Mouse (Mus musculus): ENCODE measurements around the gene Fgfr2. TPM values are rescaled to one million over a fixed set of nuclear protein-coding genes. Genes with fewer than 3 reads are reported as not detected.
A peak's percentile ranks its signal among the peaks of the same experiment; 100 is the strongest.

Fgfr2 gene
- total RNA-seq, 2 experiments from 2014 or later: not detected

GRCm38 (mm10) chr7:132267721-132268498, 855.2 kb downstream of the Fgfr2 start:
- ATAC-seq (replicated peaks; ENCODE audit: poor library complexity): no peak

GRCm38 (mm10) chr7:132264763-132265162, 858.4 kb downstream of the Fgfr2 start:
- no peak for ATAC-seq (replicated peaks; ENCODE audit: poor library complexity)

- no peak for ATAC-seq (replicated peaks; ENCODE audit: poor library complexity)
Measured at GRCm38 (mm10) chr7:132263186-132263585, 860.0 kb downstream of the Fgfr2 start.

- ATAC-seq (replicated peaks; ENCODE audit: poor library complexity): peak; percentile 54
Measured at GRCm38 (mm10) chr7:132262696-132263095, 860.5 kb downstream of the Fgfr2 start.

GRCm38 (mm10) chr7:132261885-132262284, 861.3 kb downstream of the Fgfr2 start:
- ATAC-seq (replicated peaks; ENCODE audit: poor library complexity): peak; percentile 88

- no peak for ATAC-seq (replicated peaks; ENCODE audit: poor library complexity)
Measured at GRCm38 (mm10) chr7:132260632-132261031, 862.5 kb downstream of the Fgfr2 start.

GRCm38 (mm10) chr7:132258817-132259216, 864.3 kb downstream of the Fgfr2 start:
- no peak for ATAC-seq (replicated peaks; ENCODE audit: poor library complexity)

- no peak for ATAC-seq (replicated peaks; ENCODE audit: poor library complexity)
Measured at GRCm38 (mm10) chr7:132258216-132258615, 864.9 kb downstream of the Fgfr2 start.

GRCm38 (mm10) chr7:132253513-132253912, 869.6 kb downstream of the Fgfr2 start:
- ATAC-seq (replicated peaks; ENCODE audit: poor library complexity): no peak

GRCm38 (mm10) chr7:132253078-132253477, 870.1 kb downstream of the Fgfr2 start:
- ATAC-seq (replicated peaks; ENCODE audit: poor library complexity): no peak

GRCm38 (mm10) chr7:132249563-132250119, 873.5 kb downstream of the Fgfr2 start:
- ATAC-seq (replicated peaks; ENCODE audit: poor library complexity): no peak

- no peak for ATAC-seq (replicated peaks; ENCODE audit: poor library complexity)
Measured at GRCm38 (mm10) chr7:132247567-132247966, 875.6 kb downstream of the Fgfr2 start.

- ATAC-seq (replicated peaks; ENCODE audit: poor library complexity): no peak
Measured at GRCm38 (mm10) chr7:132247091-132247490, 876.1 kb downstream of the Fgfr2 start.

GRCm38 (mm10) chr7:132245730-132246129, 877.4 kb downstream of the Fgfr2 start:
- no peak for ATAC-seq (replicated peaks; ENCODE audit: poor library complexity)

GRCm38 (mm10) chr7:132244637-132245036, 878.5 kb downstream of the Fgfr2 start:
- no peak for ATAC-seq (replicated peaks; ENCODE audit: poor library complexity)

GRCm38 (mm10) chr7:132243225-132243624, 879.9 kb downstream of the Fgfr2 start:
- no peak for ATAC-seq (replicated peaks; ENCODE audit: poor library complexity)

- ATAC-seq (replicated peaks; ENCODE audit: poor library complexity): peak; percentile 89
Measured at GRCm38 (mm10) chr7:132242617-132243141, 880.5 kb downstream of the Fgfr2 start.

- no peak for ATAC-seq (replicated peaks; ENCODE audit: poor library complexity)
Measured at GRCm38 (mm10) chr7:132238921-132239320, 884.2 kb downstream of the Fgfr2 start.

- no peak for ATAC-seq (replicated peaks; ENCODE audit: poor library complexity)
Measured at GRCm38 (mm10) chr7:132237191-132237590, 886.0 kb downstream of the Fgfr2 start.

GRCm38 (mm10) chr7:132236789-132237188, 886.4 kb downstream of the Fgfr2 start:
- no peak for ATAC-seq (replicated peaks; ENCODE audit: poor library complexity)

GRCm38 (mm10) chr7:132234250-132234649, 888.9 kb downstream of the Fgfr2 start:
- ATAC-seq (replicated peaks; ENCODE audit: poor library complexity): no peak

GRCm38 (mm10) chr7:132233732-132234131, 889.4 kb downstream of the Fgfr2 start:
- no peak for ATAC-seq (replicated peaks; ENCODE audit: poor library complexity)
